Mouse (Mus musculus) liver, embryonic 12.5 days (tissue): ENCODE results near the gene Sgo1. TPM values are rescaled to one million over a fixed set of nuclear protein-coding genes. Genes with fewer than 3 reads are reported as not detected.
"Not testable (repeated sequence)": the region's sequence is repeated elsewhere in the genome, so short reads cannot be mapped to it uniquely, and the experiment has no call there.

Source experiments
- ATAC-seq: fragments of 200-750 bp; cut with Nextera tagmentation; 2 replicates; pipeline ENCODE4 v1.8.0; 2017; ENCODE audit warnings: moderate number of reproducible peaks, mild to moderate bottlenecking, moderate library complexity
- H3K27ac ChIP-seq: fragments of 300-500 bp; sonication (generic); 2 replicates; pipeline ENCODE4 v1.5.1; 2016; ENCODE audit warnings: mild to moderate bottlenecking
- H3K27me3 ChIP-seq: fragments of 300-500 bp; sonication (generic); replicated peaks from 2 replicates; pipeline ENCODE4 v1.6.1; 2016; ENCODE audit warnings: mild to moderate bottlenecking, moderate library complexity
- H3K36me3 ChIP-seq: fragments of 300-500 bp; sonication (generic); 2 replicates; pipeline ENCODE4 v1.6.1; 2016; ENCODE audit warnings: mild to moderate bottlenecking, moderate library complexity
- H3K4me1 ChIP-seq: fragments of 300-500 bp; sonication (generic); 2 replicates; pipeline ENCODE4 v1.6.1; 2016
- H3K4me2 ChIP-seq: fragments of 300-500 bp; sonication (generic); 2 replicates; pipeline ENCODE4 v1.6.1; 2016; ENCODE audit warnings: mild to moderate bottlenecking, moderate library complexity
- H3K4me3 ChIP-seq: fragments of 300-500 bp; sonication (generic); 2 replicates; pipeline ENCODE4 v1.5.1; 2016; ENCODE audit warnings: mild to moderate bottlenecking, moderate library complexity
- H3K9ac ChIP-seq: fragments of 300-500 bp; sonication (generic); 2 replicates; pipeline ENCODE4 v1.6.1; 2016; ENCODE audit warnings: mild to moderate bottlenecking, moderate library complexity
- H3K9me3 ChIP-seq: fragments of 300-500 bp; sonication (generic); replicated peaks from 2 replicates; pipeline ENCODE4 v1.6.1; 2016; ENCODE audit warnings: mild to moderate bottlenecking, moderate library complexity
- WGBS: fragments of 180-500 bp; shearing (Covaris S2); methylation state at CpG from one replicate; pipeline ENCODE4 v1.1.7; 2016; ENCODE audit not compliant: insufficient replicate concordance; 5-methylcytosine and 5-hydroxymethylcytosine counted together
- polyA plus RNA-seq: library from polyadenylated mRNA; unstranded; fragments of >200 nt; fragmentation: Nextera tagmentation; extraction: Ambion mirVana; gene quantifications from 2 replicates; pipeline ENCODE4 v1.2.1, GENCODE M21; 2016

Sgo1 gene
- 39.1 and 40.5 TPM in 2 replicates for polyA plus RNA-seq

DNA sequence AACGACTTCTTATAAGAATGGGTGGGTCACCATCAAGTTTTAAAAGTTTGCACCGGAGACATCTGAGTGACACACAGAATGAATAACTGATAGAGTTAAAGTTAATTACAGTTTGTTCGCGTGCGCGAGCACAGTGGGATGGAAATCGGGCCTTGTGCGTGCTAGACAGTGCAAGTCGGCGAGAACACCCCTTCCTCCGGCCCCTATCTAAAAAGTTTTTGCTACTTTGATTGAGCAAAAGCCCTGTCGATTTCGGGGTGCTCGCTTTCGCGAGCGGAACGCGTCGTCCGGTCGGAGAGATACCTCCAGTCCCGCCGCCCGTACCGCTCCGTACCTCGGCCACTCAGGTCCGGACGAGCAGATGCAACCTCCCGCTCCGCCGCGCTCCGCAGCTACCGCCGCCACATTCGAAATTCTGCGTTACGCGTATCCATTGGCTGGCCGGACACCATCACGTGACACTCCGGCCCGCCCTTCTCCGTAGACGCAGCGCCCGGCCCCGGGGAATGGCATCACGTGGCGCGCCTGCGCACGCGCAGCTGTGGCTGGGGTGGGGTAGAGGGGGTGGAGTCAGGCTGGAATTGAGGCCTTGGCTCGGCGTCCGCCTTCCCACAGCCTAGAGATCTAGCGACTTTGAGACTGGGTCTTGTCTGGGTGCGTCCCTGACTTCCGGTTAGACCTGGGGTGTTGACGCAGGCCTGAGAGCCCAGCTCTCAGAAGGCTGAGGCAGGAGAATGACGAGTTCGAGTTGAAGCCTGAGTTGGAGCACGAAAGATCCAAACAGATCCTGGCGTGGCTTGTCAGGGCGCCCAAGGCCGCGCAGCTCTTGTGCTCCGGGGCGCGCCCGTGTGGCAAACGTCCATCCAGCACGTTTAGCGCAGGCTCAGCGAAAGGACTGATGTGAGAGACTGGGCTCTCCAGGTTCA is at the start of gene Sgo1:
Sgo1 (minus strand) TSS at position 457 of the 926 bp plus-strand sequence.
- peak within 1 kb of the TSS; percentile 84 for H3K9ac ChIP-seq
- peak within 1 kb of the TSS; percentile 73 for H3K4me3 ChIP-seq
- no peaks in the 10 kb centered on the region for H3K27me3 ChIP-seq
- H3K4me1 ChIP-seq, result peaks cover 28% of the 10 kb centered on the region
- H3K9me3 ChIP-seq, result no peaks in the 10 kb centered on the region
- under 1% methylated on average over 78 of the region's 78 CpGs for WGBS
- peak within 1 kb of the TSS; percentile 86 for H3K4me2 ChIP-seq
- peaks cover 34% of the 10 kb centered on the region for H3K36me3 ChIP-seq
- ATAC-seq, result peak; percentile 98
- peak within 1 kb of the TSS; percentile 97 for H3K27ac ChIP-seq

DNA sequence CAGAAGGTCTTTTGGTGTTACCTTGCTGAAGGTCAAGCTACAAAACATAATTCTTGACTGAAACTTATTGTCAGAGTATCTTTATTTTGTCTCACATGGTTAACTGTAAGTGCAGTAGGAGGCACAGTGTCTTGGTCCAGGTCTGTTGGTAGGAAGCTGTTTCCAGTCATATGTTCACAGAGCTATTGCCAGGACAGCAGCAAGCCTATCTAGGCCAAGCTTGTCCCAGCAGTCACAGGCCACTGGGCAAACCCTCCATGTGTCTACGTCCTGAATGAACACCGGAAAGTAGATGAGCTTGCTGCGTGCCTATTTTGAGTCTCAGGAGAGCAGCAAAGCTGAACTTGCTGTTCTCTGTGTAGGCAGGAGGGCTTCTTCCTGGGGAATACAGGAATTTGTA is 29.8 kb upstream of the Sgo1 start:
- not testable (repeated sequence) for ATAC-seq, H3K27ac ChIP-seq, H3K27me3 ChIP-seq, H3K9me3 ChIP-seq, H3K9ac ChIP-seq, H3K4me3 ChIP-seq, H3K36me3 ChIP-seq, H3K4me2 ChIP-seq, H3K4me1 ChIP-seq
- WGBS, result 75% methylated on average over 3 of the region's 3 CpGs

DNA sequence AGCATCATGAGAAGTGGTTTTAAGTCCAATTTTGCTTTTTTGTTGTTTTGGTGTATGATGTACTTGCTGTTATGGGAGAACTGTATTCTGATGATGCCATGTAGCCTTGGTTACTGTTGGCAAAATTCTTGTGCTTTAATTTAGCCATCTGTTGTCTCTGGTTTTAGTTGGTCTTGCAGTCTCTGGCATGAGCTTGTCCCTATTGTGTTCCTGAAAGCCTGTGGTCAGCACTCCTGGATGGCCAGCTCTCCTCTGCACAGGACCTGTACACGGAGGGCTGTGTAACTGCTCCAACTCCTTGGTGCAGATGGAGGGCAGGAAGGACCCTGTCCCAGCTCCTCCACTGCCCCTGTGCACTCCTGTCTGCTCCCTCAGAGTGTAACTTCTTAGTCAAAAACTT is 29.3 kb upstream of the Sgo1 start:
- 50% methylated on average over 1 of the region's 1 CpGs for WGBS
- H3K27ac ChIP-seq, result no peak overlapping the region
- H3K9me3 ChIP-seq, result no peaks in the 10 kb centered on the region
- H3K4me2 ChIP-seq, result no peak overlapping the region
- H3K36me3 ChIP-seq, result no peaks in the 10 kb centered on the region
- no peaks in the 10 kb centered on the region for H3K4me1 ChIP-seq
- H3K4me3 ChIP-seq, result no peak overlapping the region
- no peak for ATAC-seq
- H3K27me3 ChIP-seq, result no peaks in the 10 kb centered on the region
- no peak overlapping the region for H3K9ac ChIP-seq

DNA sequence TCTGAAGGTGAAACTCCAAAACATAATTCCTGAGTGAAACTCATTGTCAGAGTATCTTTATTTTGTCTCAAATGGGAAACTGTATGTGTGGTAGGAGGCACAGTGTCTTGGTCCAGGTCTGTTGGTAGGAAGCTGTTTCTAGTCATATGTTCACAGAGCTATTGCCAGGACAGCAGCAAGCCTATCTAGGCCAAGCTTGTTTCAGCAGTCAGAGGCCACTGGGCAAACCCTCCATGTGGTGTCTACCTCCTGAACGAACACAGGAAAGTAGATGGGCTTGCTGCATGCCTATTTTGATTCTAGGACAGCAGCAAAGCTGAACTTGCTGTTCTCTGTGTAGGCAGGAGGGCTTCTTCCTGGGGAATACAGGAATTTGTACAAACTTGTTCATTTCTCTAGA is 26.0 kb upstream of the Sgo1 start:
- H3K27me3 ChIP-seq, ATAC-seq, H3K27ac ChIP-seq, H3K9ac ChIP-seq, H3K4me2 ChIP-seq, H3K36me3 ChIP-seq, H3K4me1 ChIP-seq, H3K4me3 ChIP-seq, H3K9me3 ChIP-seq: not testable (repeated sequence)
- WGBS, result 21% methylated on average over 1 of the region's 1 CpGs

DNA sequence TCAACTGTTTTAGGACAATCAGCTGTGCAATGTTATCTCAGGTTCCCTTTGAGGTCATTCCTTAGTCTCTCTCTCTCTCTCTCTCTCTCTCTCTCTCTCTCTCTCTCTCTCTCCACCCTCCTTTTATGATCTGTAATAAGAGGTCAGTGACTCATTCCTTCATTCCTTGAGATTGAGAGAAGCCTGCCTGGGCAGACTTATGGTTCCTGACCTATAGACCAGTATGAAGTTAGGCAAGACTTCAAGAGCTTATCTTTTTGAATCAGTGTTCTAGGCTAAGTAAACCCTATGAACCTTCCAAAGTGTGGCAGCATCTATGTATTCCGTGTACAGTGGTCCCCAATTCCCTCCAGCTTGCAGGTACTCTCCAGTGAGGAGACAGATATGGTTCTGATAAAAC is 25.3 kb upstream of the Sgo1 start:
- no peak overlapping the region for H3K27ac ChIP-seq
- no peaks in the 10 kb centered on the region for H3K27me3 ChIP-seq
- ATAC-seq, result no peak
- H3K9ac ChIP-seq, result no peak overlapping the region
- no peak overlapping the region for H3K4me2 ChIP-seq
- H3K9me3 ChIP-seq, result no peaks in the 10 kb centered on the region
- H3K4me1 ChIP-seq, result no peaks in the 10 kb centered on the region
- no peaks in the 10 kb centered on the region for H3K36me3 ChIP-seq
- no peak overlapping the region for H3K4me3 ChIP-seq
- WGBS, result 66% methylated on average over 1 of the region's 1 CpGs

DNA sequence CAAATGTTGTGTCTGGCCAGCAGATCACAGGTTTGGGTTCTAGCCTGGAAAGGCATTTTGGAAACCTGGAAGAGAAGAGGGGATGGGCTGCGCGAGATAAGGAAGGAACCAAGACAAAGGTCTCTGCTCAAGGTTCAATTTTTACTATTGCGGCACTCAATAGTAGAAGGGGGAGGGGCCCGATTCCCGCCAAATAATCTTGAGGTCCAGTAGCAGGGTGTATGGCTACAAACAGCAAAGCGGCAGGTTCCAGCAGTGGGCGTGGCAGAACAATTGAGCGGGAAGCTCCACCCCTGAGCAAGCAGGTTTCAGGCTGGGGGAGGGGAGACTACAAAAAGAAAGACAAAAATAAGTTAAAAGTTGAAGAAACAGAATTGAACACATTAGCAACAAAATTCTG is 8.4 kb upstream of the Sgo1 start:
- not testable (repeated sequence) for H3K4me2 ChIP-seq, H3K4me3 ChIP-seq, H3K27me3 ChIP-seq, H3K9ac ChIP-seq, ATAC-seq, H3K9me3 ChIP-seq, H3K4me1 ChIP-seq, H3K36me3 ChIP-seq, H3K27ac ChIP-seq
- WGBS, result 78% methylated on average over 8 of the region's 8 CpGs

DNA sequence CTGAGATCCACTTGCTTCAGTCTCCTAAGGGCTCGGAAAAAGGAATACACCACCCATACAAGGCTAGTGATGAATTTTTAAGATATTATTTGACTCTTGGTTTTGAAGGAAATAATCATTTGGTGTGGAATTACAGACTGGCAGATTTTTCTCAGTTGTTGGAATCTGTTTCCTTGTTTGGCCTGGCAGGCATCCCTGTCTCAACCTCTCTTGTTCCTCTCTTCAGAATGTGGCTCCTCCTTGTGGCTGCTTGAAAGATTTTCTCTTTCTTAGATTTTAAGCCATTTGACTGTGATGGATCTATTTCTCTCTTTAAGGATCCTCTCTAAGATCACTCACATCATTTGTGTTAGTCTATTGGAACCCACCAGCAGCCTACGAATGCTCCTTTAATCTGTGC is 4.9 kb upstream of the Sgo1 start:
- Histone ChIP-seq H3K27ac (no peak overlapping the region), H3K36me3 (no peaks in the 10 kb centered on the region), H3K27me3 (no peaks in the 10 kb centered on the region), H3K4me2 (no peak overlapping the region), H3K4me3 (no peak overlapping the region), H3K9me3 (no peaks in the 10 kb centered on the region), H3K4me1 (peaks cover 11% of the 10 kb centered on the region), H3K9ac (no peak overlapping the region)
- ATAC-seq, result no peak
- WGBS, result 60% methylated on average over 2 of the region's 2 CpGs

DNA sequence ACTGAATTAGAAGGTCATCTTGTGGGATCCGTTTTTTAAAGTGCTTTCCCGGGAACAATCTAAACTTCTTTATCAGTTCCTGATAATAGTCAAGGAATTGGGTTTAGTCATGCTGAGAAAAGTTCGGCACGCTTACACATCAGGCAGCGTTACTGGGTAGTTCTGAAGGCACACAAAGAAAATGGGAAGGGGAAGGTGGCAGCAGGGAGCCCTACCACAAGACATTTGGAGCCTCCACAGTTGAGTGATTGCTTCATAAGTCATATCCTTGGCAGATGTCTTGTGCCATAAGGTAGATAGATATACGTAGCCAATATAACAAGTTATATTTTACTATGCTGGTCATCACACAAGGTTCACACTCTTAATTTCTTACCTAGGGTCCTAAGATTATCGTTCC is 813 bp upstream of the Sgo1 start:
- Histone ChIP-seq H3K36me3 (peaks cover 26% of the 10 kb centered on the region), H3K27me3 (no peaks in the 10 kb centered on the region), H3K9me3 (no peaks in the 10 kb centered on the region), H3K9ac (peak overlapping the region; percentile 84), H3K4me3 (peak overlapping the region; percentile 73), H3K4me2 (peak overlapping the region; percentile 86), H3K4me1 (peaks cover 28% of the 10 kb centered on the region), H3K27ac (peak overlapping the region; percentile 97)
- no peak for ATAC-seq
- WGBS, result 20% methylated on average over 7 of the region's 7 CpGs

DNA sequence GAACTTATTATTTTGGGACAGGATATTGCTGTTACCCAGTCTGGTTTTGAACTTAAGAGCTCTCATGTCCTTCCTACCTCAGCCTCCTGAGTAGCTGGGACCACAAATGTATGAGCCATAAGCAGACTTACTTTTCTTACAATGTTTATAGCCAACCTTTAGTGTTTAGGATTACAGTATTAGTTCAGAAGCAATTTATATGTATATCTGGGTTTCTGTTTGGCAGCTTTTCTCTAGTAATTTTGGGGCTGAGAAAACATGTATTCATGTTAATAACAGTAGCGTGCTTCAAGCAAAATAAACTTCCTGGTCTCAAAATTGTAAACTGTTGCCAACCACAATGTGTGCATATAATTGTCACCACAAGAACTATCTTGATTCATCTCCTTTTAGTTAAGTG is 812 bp downstream of the Sgo1 start:
- WGBS, result 3% methylated on average over 1 of the region's 1 CpGs
- H3K9me3 ChIP-seq, result no peaks in the 10 kb centered on the region
- H3K36me3 ChIP-seq, result peaks cover 42% of the 10 kb centered on the region
- peaks cover 28% of the 10 kb centered on the region for H3K4me1 ChIP-seq
- H3K27me3 ChIP-seq, result no peaks in the 10 kb centered on the region
- H3K4me3 ChIP-seq, result peak overlapping the region; percentile 73
- H3K27ac ChIP-seq, result peak overlapping the region; percentile 97
- no peak for ATAC-seq
- peak overlapping the region; percentile 84 for H3K9ac ChIP-seq
- H3K4me2 ChIP-seq, result peak overlapping the region; percentile 69

DNA sequence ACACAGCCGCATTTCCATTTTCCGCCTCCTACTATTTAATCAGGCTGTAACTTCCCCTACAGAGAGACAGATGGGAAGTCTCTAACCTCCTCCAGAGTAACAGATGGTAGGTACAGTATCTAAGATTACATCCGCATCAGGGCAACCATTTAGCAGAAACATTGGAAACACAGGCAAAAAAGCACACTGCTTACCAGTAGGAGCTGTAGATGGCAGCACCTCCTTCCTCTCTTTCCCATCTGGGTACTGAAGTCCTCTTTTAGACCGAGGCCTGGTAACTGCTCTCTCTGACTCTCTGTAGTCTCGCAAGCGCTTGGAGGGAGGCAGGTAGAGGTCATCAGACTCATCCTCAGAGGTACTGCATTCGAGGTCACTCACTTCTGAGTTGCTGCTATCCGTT is 10.4 kb downstream of the Sgo1 start:
- no peaks in the 10 kb centered on the region for H3K27me3 ChIP-seq
- ATAC-seq, result 0 out of 2 replicates have a peak, but pooled peaks have one; percentile 46
- H3K4me3 ChIP-seq, result no peak overlapping the region
- 83% methylated on average over 8 of the region's 8 CpGs for WGBS
- no peaks in the 10 kb centered on the region for H3K9me3 ChIP-seq
- H3K4me1 ChIP-seq, result 0 out of 2 replicates have a peak, but pooled peaks cover 5% of the 10 kb centered on the region
- H3K9ac ChIP-seq, result no peak overlapping the region
- no peak overlapping the region for H3K4me2 ChIP-seq
- no peak overlapping the region for H3K27ac ChIP-seq
- H3K36me3 ChIP-seq, result peaks cover 92% of the 10 kb centered on the region

- no peak overlapping the region for H3K27ac ChIP-seq
- no peaks in the 10 kb centered on the region for H3K27me3 ChIP-seq
- no peak for ATAC-seq
- WGBS, result 83% methylated on average over 8 of the region's 8 CpGs
- H3K4me3 ChIP-seq, result no peak overlapping the region
- no peaks in the 10 kb centered on the region for H3K4me1 ChIP-seq
- peaks cover 95% of the 10 kb centered on the region for H3K36me3 ChIP-seq
- H3K9ac ChIP-seq, result no peak overlapping the region
- no peaks in the 10 kb centered on the region for H3K9me3 ChIP-seq
- no peak overlapping the region for H3K4me2 ChIP-seq
Measured at GRCm38 (mm10) chr17:53670453-53670852, 18.7 kb downstream of the Sgo1 start.

DNA sequence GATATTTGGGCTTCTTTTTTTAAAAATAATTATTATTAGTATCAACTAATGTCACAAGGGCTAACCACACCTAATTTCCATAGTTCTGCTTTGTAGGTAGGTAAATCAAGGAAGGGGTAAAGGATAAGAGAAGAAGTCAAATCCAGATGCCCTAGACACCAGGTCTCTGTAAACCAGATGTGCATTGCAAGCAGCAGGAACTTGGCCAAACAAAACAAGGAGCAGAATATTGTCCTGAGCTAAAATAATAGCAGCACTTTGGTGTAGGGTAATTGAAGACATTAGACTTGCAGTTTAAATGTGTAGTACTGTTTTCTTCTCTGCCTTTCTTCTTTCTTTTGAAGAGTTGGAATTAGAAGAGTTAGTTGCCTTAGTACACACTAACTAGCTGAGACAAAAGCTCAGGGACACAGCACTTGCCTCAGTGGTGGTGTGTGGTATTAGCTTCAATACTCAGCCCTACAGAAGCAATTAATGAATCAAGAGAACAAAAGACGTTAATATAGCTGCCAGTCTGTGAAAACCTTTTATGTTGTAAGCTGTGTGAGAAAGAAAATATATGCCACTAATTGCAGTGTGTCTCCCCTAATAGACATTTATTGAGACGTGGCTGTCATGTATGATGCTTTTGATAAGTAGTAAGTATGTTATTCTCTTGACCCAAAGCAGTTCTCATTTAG is 24.3 kb downstream of the Sgo1 start:
- Histone ChIP-seq H3K4me2 (no peak overlapping the region), H3K27ac (no peak overlapping the region), H3K9ac (no peak overlapping the region), H3K27me3 (no peaks in the 10 kb centered on the region), H3K36me3 (peaks cover 89% of the 10 kb centered on the region), H3K9me3 (no peaks in the 10 kb centered on the region), H3K4me1 (no peaks in the 10 kb centered on the region), H3K4me3 (no peak overlapping the region)
- ATAC-seq, result no peak
- WGBS, result 68% methylated on average over 2 of the region's 2 CpGs
